Mouse (Mus musculus) intestine, embryonic 16.5 days (tissue): ENCODE data around the gene Etv6. TPM values are rescaled to one million over a fixed set of nuclear protein-coding genes. Genes with fewer than 3 reads are reported as not detected.
A peak's percentile ranks its signal among the peaks of the same experiment; 100 is the strongest.

ENCODE experiments used
- ATAC-seq: fragments of 200-750 bp; cut with Nextera tagmentation; 2 replicates; pipeline ENCODE4 v1.8.0; 2017; ENCODE audit warnings: moderate TSS enrichment, moderate library complexity
- H3K27ac ChIP-seq: fragments of 300-500 bp; sonication (generic); 2 replicates; pipeline ENCODE4 v1.5.1; 2014; ENCODE audit warnings: mild to moderate bottlenecking, low read length
- H3K27me3 ChIP-seq: fragments of 300-500 bp; sonication (generic); replicated peaks from 2 replicates; pipeline ENCODE4 v1.6.1; 2014; ENCODE audit warnings: low read length, control low read depth, mixed read lengths; ENCODE audit not compliant: control insufficient read depth, insufficient read depth
- H3K36me3 ChIP-seq: fragments of 300-500 bp; sonication (generic); 2 replicates; pipeline ENCODE4 v1.6.1; 2014; ENCODE audit warnings: low read length, control low read depth; ENCODE audit not compliant: control insufficient read depth, insufficient read depth
- H3K4me1 ChIP-seq: fragments of 300-500 bp; sonication (generic); 2 replicates; pipeline ENCODE4 v1.6.1; 2014; ENCODE audit warnings: low read length, control low read depth, mixed read lengths; ENCODE audit not compliant: control insufficient read depth, insufficient read depth
- H3K4me2 ChIP-seq: fragments of 300-500 bp; sonication (generic); 2 replicates; pipeline ENCODE4 v1.6.1; 2014; ENCODE audit warnings: low read depth, low read length, control low read depth
- H3K4me3 ChIP-seq: fragments of 300-500 bp; sonication (generic); 2 replicates; pipeline ENCODE4 v1.5.1; 2014; ENCODE audit warnings: mild to moderate bottlenecking, low read length
- H3K9ac ChIP-seq: fragments of 300-500 bp; sonication (generic); 2 replicates; pipeline ENCODE4 v1.6.1; 2014; ENCODE audit warnings: low read depth, low read length
- H3K9me3 ChIP-seq: fragments of 300-500 bp; sonication (generic); 2 replicates; pipeline ENCODE4 v1.6.1; 2016; ENCODE audit warnings: low read length, control low read depth; ENCODE audit not compliant: control insufficient read depth
- WGBS: fragments of 180-500 bp; shearing (Covaris S2); extraction: QIAGEN DNeasy Blood & Tissue Kit; methylation state at CpG from one replicate; pipeline ENCODE4 v1.1.7; 2014; 5-methylcytosine and 5-hydroxymethylcytosine counted together
- polyA plus RNA-seq: library from polyadenylated mRNA; unstranded; fragments of >200 nt; fragmentation: Nextera tagmentation; extraction: Ambion mirVana; gene quantifications from 2 replicates; pipeline ENCODE4 v1.2.1, GENCODE M21; 2015

Gene Etv6
- polyA plus RNA-seq, 1 experiment from 2014 or later = 10.4 TPM

DNA sequence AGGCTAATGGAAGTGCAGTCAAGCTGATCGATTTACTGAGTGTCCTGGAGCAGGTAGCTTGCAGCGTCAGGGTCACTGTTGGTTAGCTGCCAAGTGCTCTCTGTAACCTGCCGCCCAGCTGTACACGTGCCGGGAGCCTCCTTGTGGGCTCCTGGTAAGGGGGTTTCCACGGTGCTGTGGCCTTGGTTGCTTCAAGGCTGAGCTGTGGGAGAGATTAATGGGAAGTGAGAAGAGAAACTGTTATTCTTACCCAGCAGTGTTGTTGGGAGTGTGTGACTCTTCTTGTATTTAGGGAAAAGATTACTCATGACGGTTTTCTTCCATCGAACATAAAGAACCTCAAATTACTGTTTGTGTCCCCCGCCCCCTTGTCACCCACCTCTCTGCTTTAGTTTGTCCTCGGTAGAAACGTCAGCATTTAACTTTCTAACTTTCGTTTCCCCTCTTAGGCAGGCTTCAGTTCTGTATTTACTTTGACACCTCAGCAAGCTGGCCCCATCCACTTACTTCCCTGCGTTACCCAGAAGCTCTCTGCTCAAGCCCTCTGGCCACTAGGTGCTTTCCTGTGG is 184.8 kb downstream of the Etv6 start:
- no peaks in the 10 kb centered on the region for H3K27me3 ChIP-seq
- no peak overlapping the region for H3K27ac ChIP-seq
- ATAC-seq = peak; percentile 61
- H3K4me1 ChIP-seq = peaks cover 25% of the 10 kb centered on the region
- no peak overlapping the region for H3K9ac ChIP-seq
- 53% methylated on average over 13 of the region's 13 CpGs for WGBS
- H3K9me3 ChIP-seq = no peaks in the 10 kb centered on the region
- H3K4me2 ChIP-seq = no peak overlapping the region
- no peaks in the 10 kb centered on the region for H3K36me3 ChIP-seq
- no peak overlapping the region for H3K4me3 ChIP-seq

GRCm38 (mm10) chr6:134222248-134222929 is 186.9 kb downstream of the Etv6 start:
- H3K27ac ChIP-seq = no peak overlapping the region
- peak; percentile 34; the same call in 1 of the 2 replicates for ATAC-seq

GRCm38 (mm10) chr6:134225564-134225963 is 190.1 kb downstream of the Etv6 start:
- H3K9ac ChIP-seq = no peak overlapping the region
- H3K4me2 ChIP-seq = no peak overlapping the region
- WGBS = 91% methylated on average over 11 of the region's 11 CpGs

More at GRCm38 (mm10) chr6:134222248-134222929, 186.9 kb downstream of the Etv6 start:
- Histone ChIP-seq H3K4me3 (no peak overlapping the region), H3K9ac (no peak overlapping the region), H3K4me2 (no peak overlapping the region), H3K9me3 (no peaks in the 10 kb centered on the region), H3K27me3 (no peaks in the 10 kb centered on the region), H3K36me3 (no peaks in the 10 kb centered on the region), H3K4me1 (peaks cover 25% of the 10 kb centered on the region)
- WGBS = 44% methylated on average over 8 of the region's 8 CpGs

GRCm38 (mm10) chr6:134226349-134227169 is 191.1 kb downstream of the Etv6 start:
- 81% methylated on average over 8 of the region's 8 CpGs for WGBS
- Histone ChIP-seq H3K27ac (no peak overlapping the region), H3K27me3 (no peaks in the 10 kb centered on the region), H3K4me2 (no peak overlapping the region), H3K4me1 (0 out of 2 replicates have a peak, but pooled peaks cover 4% of the 10 kb centered on the region), H3K9ac (no peak overlapping the region), H3K36me3 (peaks cover 8% of the 10 kb centered on the region; the same call in 1 of the 2 replicates), H3K9me3 (no peaks in the 10 kb centered on the region), H3K4me3 (no peak overlapping the region)
- no peak for ATAC-seq

More at GRCm38 (mm10) chr6:134225564-134225963, 190.1 kb downstream of the Etv6 start:
- Histone ChIP-seq H3K36me3 (peaks cover 8% of the 10 kb centered on the region; the same call in 1 of the 2 replicates), H3K9me3 (no peaks in the 10 kb centered on the region), H3K27me3 (no peaks in the 10 kb centered on the region), H3K4me1 (peaks cover 9% of the 10 kb centered on the region; the same call in 1 of the 2 replicates), H3K4me3 (no peak overlapping the region), H3K27ac (no peak overlapping the region)
- ATAC-seq = no peak

DNA sequence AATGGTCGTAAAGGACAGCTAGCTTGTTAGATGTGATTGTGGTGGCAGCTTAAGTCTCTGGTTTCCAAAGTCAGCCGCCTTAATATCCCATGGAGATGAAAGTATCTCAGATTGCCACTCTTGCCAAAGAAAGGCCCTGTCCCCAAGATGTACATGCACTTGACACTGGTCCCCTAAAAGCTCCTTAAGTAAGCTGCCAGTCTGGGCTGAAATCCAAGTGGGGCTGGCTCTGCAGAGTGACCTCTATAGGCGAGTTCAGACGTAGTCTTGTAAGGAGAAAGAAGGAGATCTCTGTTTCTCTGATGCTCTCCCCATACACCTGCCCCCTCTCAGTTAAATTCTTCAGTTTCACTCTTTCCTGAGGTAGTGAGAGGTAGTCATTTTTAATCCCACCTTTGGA is 200.8 kb downstream of the Etv6 start:
- Histone ChIP-seq H3K36me3 (peaks cover 9% of the 10 kb centered on the region), H3K27ac (no peak overlapping the region), H3K9ac (no peak overlapping the region), H3K9me3 (no peaks in the 10 kb centered on the region), H3K4me3 (no peak overlapping the region), H3K4me2 (no peak overlapping the region), H3K4me1 (no peaks in the 10 kb centered on the region), H3K27me3 (no peaks in the 10 kb centered on the region)
- ATAC-seq = no peak
- 76% methylated on average over 4 of the region's 4 CpGs for WGBS

DNA sequence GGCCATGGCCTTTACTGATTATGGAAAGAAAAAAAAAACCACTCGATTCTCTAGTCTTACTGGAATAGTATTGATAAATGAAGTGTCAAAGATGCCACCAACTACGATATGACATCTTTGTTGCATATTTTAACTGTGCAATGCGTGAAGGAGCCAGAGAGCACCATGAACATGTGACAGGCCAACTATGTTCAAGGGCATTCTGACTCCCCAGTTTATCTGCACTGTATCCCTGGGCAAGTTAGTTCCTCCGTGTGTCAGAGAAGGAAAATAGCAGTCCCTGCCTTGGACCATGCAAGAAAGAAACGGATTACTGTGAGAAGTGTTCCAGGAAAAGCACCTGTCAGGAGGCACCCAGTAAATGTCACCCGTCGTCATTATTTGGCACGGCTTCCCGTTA is 203.0 kb downstream of the Etv6 start:
- Histone ChIP-seq H3K4me3 (no peak overlapping the region), H3K9ac (no peak overlapping the region), H3K27me3 (no peaks in the 10 kb centered on the region), H3K4me1 (peaks cover 7% of the 10 kb centered on the region), H3K27ac (no peak overlapping the region), H3K36me3 (peaks cover 9% of the 10 kb centered on the region), H3K9me3 (no peaks in the 10 kb centered on the region), H3K4me2 (no peak overlapping the region)
- 88% methylated on average over 9 of the region's 9 CpGs for WGBS
- ATAC-seq = no peak

- no peak overlapping the region for H3K4me2 ChIP-seq
- no peak overlapping the region for H3K27ac ChIP-seq
- no peak overlapping the region for H3K4me3 ChIP-seq
- ATAC-seq = no peak
- H3K9ac ChIP-seq = no peak overlapping the region
- H3K9me3 ChIP-seq = no peaks in the 10 kb centered on the region
- H3K36me3 ChIP-seq = peaks cover 6% of the 10 kb centered on the region; the same call in 1 of the 2 replicates
- H3K27me3 ChIP-seq = no peaks in the 10 kb centered on the region
- 95% methylated on average over 4 of the region's 4 CpGs for WGBS
- peaks cover 11% of the 10 kb centered on the region for H3K4me1 ChIP-seq
Measured at GRCm38 (mm10) chr6:134240988-134241387, 205.5 kb downstream of the Etv6 start.

DNA sequence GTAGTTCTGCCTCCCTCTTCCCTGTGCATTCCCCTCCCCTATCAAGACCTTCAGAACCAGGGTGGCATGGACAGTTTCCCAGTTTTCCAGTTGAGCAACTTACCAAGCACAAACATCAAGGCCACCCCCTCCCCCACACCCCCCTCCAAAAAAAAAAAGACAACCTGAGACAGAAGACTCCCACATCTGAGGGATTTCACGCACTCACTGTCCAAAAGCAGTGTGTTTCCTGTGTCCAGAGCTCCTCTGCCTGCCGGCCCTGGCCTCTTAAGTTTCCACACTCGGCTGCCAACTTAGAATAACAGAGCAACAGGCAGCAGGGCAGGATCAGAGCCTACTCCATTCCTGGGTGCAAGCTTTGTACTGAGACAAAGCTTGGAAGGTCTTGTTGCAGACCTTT is 207.6 kb downstream of the Etv6 start:
- no peak overlapping the region for H3K4me2 ChIP-seq
- H3K27me3 ChIP-seq = no peaks in the 10 kb centered on the region
- WGBS = 43% methylated on average over 3 of the region's 3 CpGs
- no peaks in the 10 kb centered on the region for H3K9me3 ChIP-seq
- peak; percentile 55 for ATAC-seq
- H3K36me3 ChIP-seq = peaks cover 6% of the 10 kb centered on the region; the same call in 1 of the 2 replicates
- H3K27ac ChIP-seq = peak overlapping the region; percentile 59; the same call in 1 of the 2 replicates
- H3K9ac ChIP-seq = no peak overlapping the region
- peaks cover 11% of the 10 kb centered on the region for H3K4me1 ChIP-seq
- H3K4me3 ChIP-seq = no peak overlapping the region

- Histone ChIP-seq H3K9ac (no peak overlapping the region), H3K9me3 (no peaks in the 10 kb centered on the region), H3K4me1 (peaks cover 11% of the 10 kb centered on the region), H3K27me3 (no peaks in the 10 kb centered on the region), H3K36me3 (peaks cover 6% of the 10 kb centered on the region; the same call in 1 of the 2 replicates), H3K27ac (peak overlapping the region; percentile 59; the same call in 1 of the 2 replicates), H3K4me3 (no peak overlapping the region), H3K4me2 (no peak overlapping the region)
- 51% methylated on average over 4 of the region's 4 CpGs for WGBS
- peak; percentile 90 for ATAC-seq
Measured at GRCm38 (mm10) chr6:134243546-134243945, 208.0 kb downstream of the Etv6 start.
